Mouse (Mus musculus): ENCODE results near the gene Alyref.

DNA sequence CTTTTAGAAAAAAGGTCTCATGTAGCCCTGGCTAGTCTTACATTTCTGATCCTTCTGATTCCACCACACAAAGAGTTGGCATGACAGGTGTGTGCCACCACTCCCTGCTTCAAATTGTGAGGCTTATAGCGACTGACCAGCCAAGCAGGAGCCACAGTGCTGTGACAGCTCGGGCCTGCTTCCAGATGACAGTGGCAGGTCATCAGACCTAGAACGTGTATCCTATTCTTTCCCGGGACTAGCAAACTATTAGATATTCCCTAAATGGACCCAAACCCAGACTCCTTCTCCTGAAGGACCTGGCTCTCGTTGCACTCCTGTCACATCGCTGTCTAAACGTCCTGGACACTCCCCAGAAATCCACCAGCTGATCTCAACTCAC is 49.4 kb downstream of the Alyref start:
- TF ChIP-seq CTCF (IDR thresholded peaks at IDR 0.05; ENCODE audit: insufficient read depth, low read depth, low read length): no peak
- no peak for TF ChIP-seq POLR2A (IDR thresholded peaks at IDR 0.05; ENCODE audit: insufficient read depth, low read depth, low read length)

Data from olfactory bulb, adult 2 months (tissue).